Mouse (Mus musculus): ENCODE measurements around the gene Hoxa9. TPM values are rescaled to one million over a fixed set of nuclear protein-coding genes. Genes with fewer than 3 reads are reported as not detected.

Gene Hoxa9
- polyA plus RNA-seq, 1 experiment from 2014 or later, result 0.16 TPM

DNA sequence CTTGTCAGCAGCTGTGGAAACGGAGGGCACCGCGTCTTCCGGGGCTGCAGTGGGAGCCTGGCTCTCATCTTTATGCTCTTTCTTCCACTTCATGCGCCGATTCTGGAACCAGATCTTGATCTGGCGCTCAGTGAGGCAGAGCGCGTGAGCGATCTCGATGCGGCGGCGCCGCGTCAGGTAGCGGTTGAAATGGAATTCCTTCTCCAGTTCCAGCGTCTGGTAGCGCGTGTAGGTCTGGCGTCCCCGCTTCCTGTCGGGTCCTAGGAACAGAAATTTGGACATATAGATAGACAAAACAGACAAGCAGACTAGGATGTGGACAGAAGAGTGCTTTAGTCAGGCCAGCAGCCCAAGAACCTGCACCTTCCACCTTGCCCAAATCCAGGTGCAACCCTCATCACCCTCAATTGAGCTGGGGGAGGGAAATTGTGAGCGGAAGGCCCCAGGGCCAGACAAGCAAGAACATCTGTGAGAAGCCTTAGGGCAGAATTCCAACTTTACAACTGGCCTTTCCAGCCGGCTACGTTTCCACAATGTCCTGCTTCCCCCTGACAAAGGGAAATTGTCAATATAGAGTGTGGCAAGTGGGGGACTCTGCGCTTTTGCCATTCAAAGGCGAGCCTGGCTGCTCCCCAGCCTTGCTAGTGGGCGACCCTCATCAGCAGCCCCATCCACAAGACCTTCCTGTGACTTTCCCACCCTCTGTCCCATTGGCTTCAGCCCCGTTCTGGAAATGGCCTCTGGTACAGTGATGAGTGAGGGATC is 14.9 kb downstream of the Hoxa9 start:
- 5% methylated on average over 30 of the region's 30 CpGs for WGBS
- H3K36me3 ChIP-seq, result no peaks in the 10 kb centered on the region
- no peaks in the 10 kb centered on the region for H3K9me3 ChIP-seq
- peak overlapping the region; percentile 69 for H3K4me2 ChIP-seq
- H3K9ac ChIP-seq, result no peak overlapping the region
- no peak for ATAC-seq (ENCODE audit: borderline replicate concordance, extremely low read depth, low FRiP score, low TSS enrichment)
- no peak overlapping the region for H3K27ac ChIP-seq
- peak overlapping the region; percentile 44 for H3K4me3 ChIP-seq
- H3K27me3 ChIP-seq, result peaks cover 100% of the 10 kb centered on the region
- H3K4me1 ChIP-seq, result peaks cover 26% of the 10 kb centered on the region

DNA sequence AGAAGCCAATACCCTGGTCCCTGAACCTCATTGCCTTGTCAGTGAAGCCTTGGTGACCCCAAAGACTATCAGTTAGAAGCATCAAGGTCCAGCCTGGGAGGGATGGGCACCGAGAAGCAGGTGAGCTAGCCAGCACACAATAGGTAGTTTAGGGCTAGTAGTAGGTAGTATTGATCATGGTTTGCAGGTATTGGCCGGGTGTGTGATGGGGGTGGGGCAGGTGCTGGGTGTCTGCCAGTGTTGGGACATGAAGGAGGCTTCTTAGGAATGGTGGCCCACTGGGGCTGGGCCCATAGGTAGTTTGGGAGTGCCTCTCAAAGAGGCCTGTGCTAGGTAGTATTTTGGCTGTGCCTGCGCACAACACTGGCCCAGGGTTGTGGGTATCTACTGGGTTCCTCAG is 15.8 kb downstream of the Hoxa9 start:
- no peak overlapping the region for H3K9ac ChIP-seq
- no peak overlapping the region for H3K4me3 ChIP-seq
- ATAC-seq (ENCODE audit: borderline replicate concordance, extremely low read depth, low FRiP score, low TSS enrichment), result no peak

DNA sequence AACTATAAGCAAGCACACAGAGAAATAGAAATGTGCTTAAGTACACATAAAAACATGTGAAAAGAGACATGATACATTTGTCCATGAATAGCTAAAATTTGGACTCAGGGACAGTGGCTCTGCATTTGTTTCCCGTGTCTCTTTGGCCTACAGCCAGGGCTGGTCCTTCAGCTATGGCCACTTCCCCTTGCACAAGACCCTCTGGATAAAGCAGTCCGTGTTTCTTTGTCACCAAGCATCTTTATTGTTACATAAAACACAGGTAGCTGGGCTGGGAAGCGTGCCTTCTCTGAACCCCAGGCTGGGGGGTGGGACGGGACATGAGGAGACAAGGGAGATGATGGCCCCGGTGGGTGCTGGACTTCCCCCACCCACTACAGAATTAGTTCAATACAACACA is 16.6 kb downstream of the Hoxa9 start:
- H3K4me1 ChIP-seq, result peaks cover 26% of the 10 kb centered on the region
- no peak overlapping the region for H3K27ac ChIP-seq
- H3K9ac ChIP-seq, result no peak overlapping the region
- no peak for ATAC-seq (ENCODE audit: borderline replicate concordance, extremely low read depth, low FRiP score, low TSS enrichment)
- H3K9me3 ChIP-seq, result no peaks in the 10 kb centered on the region
- 0 out of 2 replicates have a peak overlapping the region, but pooled peaks have one; percentile 61 for H3K4me2 ChIP-seq
- H3K4me3 ChIP-seq, result no peak overlapping the region
- WGBS, result 34% methylated on average over 5 of the region's 5 CpGs
- H3K27me3 ChIP-seq, result peaks cover 98% of the 10 kb centered on the region
- no peaks in the 10 kb centered on the region for H3K36me3 ChIP-seq

More for the DNA sequence above, 15.8 kb downstream of the Hoxa9 start:
- Histone ChIP-seq H3K9me3 (no peaks in the 10 kb centered on the region), H3K27ac (no peak overlapping the region), H3K27me3 (peaks cover 98% of the 10 kb centered on the region), H3K36me3 (no peaks in the 10 kb centered on the region), H3K4me2 (no peak overlapping the region), H3K4me1 (peaks cover 26% of the 10 kb centered on the region)
- WGBS, result 30% methylated on average over 3 of the region's 3 CpGs

DNA sequence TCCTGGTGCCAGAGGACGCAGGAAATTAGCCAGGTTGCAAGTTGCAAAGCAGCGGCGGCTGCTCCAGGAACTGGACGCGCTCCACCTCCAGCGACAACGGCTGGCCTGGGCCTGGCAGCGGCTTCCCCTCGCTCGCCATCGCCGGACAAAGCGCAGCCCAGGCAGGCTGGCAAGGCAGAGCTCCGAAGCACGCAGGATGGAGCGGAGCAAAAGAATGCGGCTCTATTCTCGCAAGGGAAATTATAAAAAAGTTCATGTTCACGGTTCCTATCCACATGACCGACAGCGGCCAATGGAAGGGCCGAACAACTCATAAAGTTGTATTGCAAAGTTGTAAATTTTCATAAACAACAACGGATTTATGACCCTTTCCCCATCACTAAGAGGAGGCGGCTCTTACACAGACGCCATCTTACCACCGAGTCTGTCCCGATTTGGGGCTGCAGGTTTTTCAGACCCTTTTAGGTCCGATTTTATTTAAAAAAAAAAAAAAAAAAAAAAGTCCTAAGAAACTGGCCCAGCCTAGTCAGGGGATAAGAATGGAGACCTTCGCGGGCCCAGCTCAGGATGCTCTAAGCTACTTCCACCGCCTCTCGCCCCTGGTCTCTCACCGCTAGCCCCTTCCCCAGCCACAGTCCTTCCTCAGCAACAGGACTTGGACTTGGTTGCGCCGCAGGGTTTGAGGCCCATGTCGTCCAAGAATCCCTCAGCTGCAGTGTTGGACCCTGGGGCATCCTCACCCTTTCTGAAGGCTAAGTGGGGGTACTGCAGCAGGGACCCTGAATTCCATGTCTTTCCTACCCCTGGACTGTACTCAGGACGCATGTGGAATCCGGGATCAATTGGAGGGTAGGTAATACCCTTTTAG is 17.5 kb downstream of the Hoxa9 start, which contains the start of the genes Hoxa3 and Gm28308:
Hoxa3 (minus strand) TSS at position 218 of the 868 bp plus-strand sequence.
Gm28308 (minus strand) TSS at position 221 of the 868 bp plus-strand sequence.
- H3K27me3 ChIP-seq, result peaks cover 98% of the 10 kb centered on the region
- H3K4me2 ChIP-seq, result peak within 1 kb of the TSS; percentile 61
- peaks cover 26% of the 10 kb centered on the region for H3K4me1 ChIP-seq
- no peaks in the 10 kb centered on the region for H3K9me3 ChIP-seq
- H3K9ac ChIP-seq, result peak within 1 kb of the TSS; percentile 35
- H3K4me3 ChIP-seq, result peak within 1 kb of the TSS; percentile 42
- 10% methylated on average over 38 of the region's 38 CpGs for WGBS
- no peak for ATAC-seq (ENCODE audit: borderline replicate concordance, extremely low read depth, low FRiP score, low TSS enrichment)
- H3K36me3 ChIP-seq, result no peaks in the 10 kb centered on the region
- H3K27ac ChIP-seq, result peak within 1 kb of the TSS; percentile 57

DNA sequence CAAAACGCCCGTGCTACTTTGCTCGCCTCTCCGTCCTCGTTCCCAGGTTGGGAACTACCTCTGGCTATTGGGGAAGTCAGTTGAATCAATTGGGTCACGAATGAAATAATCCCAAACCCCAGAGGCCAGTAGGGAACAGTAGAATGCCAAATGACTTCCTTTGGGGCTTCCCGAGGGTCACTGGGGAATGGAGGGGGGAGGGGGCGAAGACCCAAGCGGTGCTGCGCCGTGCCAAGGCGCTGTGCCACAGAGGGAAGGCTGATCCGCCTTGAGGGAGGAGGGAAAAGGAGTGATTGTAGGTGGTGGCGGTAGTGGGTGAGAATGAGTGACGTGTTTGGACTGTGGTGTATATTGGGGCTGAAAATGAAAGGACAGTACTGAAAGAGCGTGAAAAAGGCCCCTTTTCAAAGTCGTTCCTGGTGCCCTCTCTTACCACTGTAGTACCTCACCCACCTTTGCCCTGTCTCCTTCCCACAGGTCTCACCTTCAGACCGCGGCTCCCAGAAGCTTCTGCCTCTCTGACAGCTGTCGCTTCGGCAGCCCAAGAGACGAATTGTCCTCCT is 18.3 kb downstream of the Hoxa9 start:
- Histone ChIP-seq H3K4me1 (peaks cover 24% of the 10 kb centered on the region), H3K27me3 (peaks cover 98% of the 10 kb centered on the region), H3K36me3 (no peaks in the 10 kb centered on the region), H3K9me3 (no peaks in the 10 kb centered on the region), H3K27ac (peak overlapping the region; percentile 57), H3K4me3 (peak overlapping the region; percentile 42), H3K9ac (peak overlapping the region; percentile 30), H3K4me2 (peak overlapping the region; percentile 61)
- ATAC-seq (ENCODE audit: borderline replicate concordance, extremely low read depth, low FRiP score, low TSS enrichment), result no peak
- 8% methylated on average over 22 of the region's 22 CpGs for WGBS

DNA sequence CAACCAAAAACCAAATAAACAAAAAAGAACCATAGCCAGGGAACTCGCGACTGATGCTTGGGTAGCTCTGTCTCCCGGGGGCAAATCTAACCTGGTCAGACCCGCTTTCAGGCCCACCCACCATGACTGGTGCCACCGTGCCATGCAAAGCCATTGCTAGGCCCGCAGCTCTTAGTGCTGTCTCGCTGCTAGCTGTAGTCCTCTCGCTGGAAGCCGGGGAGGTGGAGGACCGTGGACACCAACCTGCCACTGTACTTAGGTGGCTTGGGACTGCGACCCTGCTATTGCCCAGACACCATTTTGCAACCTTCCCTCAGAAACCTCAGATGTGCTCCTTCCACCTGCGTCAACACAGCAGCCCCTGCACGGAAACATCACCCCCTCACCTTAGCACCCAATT is 18.9 kb downstream of the Hoxa9 start:
- Histone ChIP-seq H3K9ac (peak overlapping the region; percentile 35), H3K4me2 (peak overlapping the region; percentile 61), H3K9me3 (no peaks in the 10 kb centered on the region), H3K4me1 (peaks cover 17% of the 10 kb centered on the region), H3K27me3 (peaks cover 98% of the 10 kb centered on the region), H3K27ac (peak overlapping the region; percentile 20; the same call in 1 of the 2 replicates), H3K36me3 (no peaks in the 10 kb centered on the region), H3K4me3 (peak overlapping the region; percentile 42)
- WGBS, result 6% methylated on average over 13 of the region's 13 CpGs
- ATAC-seq (ENCODE audit: borderline replicate concordance, extremely low read depth, low FRiP score, low TSS enrichment), result no peak

DNA sequence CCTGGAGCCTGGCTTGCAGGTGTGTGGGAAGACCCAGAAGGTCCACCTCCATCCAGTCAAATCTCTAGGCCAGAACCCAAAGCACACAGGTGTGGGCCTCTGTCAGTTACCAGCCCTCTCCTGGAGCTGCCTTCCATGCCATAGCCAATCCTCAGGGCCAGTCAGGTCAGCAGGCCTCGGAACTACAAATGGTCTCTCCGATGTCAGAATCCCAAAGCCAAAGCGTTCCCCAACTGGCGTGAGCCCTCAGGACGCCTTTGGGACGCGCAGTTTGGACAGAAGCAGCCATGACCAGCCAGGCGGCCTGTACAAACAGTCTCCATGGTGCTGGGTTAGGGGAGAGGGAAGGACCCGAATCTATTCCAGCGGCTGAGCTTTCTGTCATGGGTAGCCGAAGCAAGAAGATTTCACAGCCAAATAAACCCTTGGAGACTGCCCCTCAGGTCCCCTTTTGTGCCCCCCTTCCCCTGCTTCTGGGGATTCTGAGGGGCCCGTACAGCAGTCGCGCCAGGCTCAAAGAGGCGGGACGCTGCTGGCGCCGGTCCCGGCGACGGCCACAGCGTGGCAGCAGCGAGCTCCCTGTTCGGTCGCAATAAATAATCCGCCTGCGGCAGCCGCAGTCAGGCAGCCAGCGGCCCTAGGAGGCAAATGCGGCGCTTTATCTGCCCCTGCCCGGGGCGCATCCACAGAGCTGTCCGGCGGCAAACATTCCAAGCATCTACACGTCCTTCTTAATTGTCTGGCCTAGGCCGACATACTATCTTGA is 19.5 kb downstream of the Hoxa9 start:
- no peaks in the 10 kb centered on the region for H3K9me3 ChIP-seq
- peak overlapping the region; percentile 35 for H3K9ac ChIP-seq
- ATAC-seq (ENCODE audit: borderline replicate concordance, extremely low read depth, low FRiP score, low TSS enrichment), result peak; percentile 44
- peaks cover 96% of the 10 kb centered on the region for H3K27me3 ChIP-seq
- peak overlapping the region; percentile 61 for H3K4me2 ChIP-seq
- H3K4me3 ChIP-seq, result peak overlapping the region; percentile 42
- WGBS, result 3% methylated on average over 37 of the region's 37 CpGs
- H3K4me1 ChIP-seq, result peaks cover 13% of the 10 kb centered on the region; the same call in 1 of the 2 replicates
- no peaks in the 10 kb centered on the region for H3K36me3 ChIP-seq
- peak overlapping the region; percentile 43; the same call in 1 of the 2 replicates for H3K27ac ChIP-seq

DNA sequence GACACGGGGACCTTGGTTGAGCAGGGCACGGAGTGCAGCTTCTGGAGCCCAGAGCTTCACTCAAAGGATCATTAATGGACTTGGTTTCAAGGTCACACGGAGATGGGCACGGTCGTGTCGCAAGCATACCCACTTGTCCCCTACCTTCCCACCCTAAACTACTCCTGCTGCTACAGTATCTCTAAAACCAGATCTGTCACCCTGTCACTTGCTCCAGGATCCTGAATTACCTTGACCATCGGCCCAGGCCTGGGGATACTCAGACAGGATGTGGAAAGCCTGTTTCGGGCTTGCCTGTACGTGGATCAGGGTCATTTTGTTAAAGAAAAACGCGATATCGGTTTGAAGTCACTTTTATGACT is 21.2 kb downstream of the Hoxa9 start:
- 41% methylated on average over 12 of the region's 12 CpGs for WGBS
- H3K27ac ChIP-seq, result peak overlapping the region; percentile 77
- no peaks in the 10 kb centered on the region for H3K36me3 ChIP-seq
- peaks cover 96% of the 10 kb centered on the region for H3K27me3 ChIP-seq
- peak overlapping the region; percentile 66 for H3K4me2 ChIP-seq
- H3K9me3 ChIP-seq, result no peaks in the 10 kb centered on the region
- H3K4me1 ChIP-seq, result peaks cover 5% of the 10 kb centered on the region; the same call in 1 of the 2 replicates
- no peak for ATAC-seq (ENCODE audit: borderline replicate concordance, extremely low read depth, low FRiP score, low TSS enrichment)
- peak overlapping the region; percentile 32; the same call in 1 of the 2 replicates for H3K9ac ChIP-seq
- H3K4me3 ChIP-seq, result peak overlapping the region; percentile 42

DNA sequence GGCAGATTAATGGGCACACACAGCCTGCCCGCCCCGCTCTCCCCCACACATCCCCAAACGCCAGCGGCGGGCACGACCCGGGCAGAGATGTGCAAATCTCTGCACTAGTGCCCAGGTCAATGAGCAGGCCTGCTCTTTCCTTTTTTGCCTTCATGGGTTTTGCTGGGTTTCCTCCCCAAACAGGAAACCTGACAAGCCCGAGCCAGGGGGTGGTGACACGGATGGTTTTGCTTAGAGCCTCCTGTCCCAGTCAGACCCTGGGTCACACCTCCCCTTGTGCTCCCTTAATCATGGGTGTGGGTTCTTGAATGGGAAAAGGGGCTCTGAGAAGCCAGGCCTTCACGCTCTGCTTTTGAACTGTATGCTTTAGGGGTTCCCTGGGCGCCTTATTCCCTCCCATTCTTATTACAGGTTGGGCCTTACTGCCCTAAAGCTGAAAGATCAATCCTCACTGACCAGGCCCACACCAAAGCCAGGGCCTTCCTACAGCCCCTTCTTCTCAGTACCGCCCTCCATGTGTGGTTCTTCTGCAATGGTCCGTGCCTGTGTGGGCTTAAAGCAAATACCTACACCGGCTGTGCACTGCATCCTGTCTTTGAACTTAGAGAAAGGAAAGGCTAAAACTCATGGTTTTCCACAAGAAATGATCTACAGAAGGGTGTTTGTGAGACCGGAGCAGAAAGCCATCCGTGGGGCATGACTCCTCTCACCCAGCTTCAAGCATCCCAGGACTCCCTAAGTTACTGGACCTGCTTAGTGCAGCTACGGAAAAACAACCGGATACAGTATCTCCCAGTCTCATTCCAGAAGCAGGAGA is 21.8 kb downstream of the Hoxa9 start:
- peak overlapping the region; percentile 66 for H3K4me2 ChIP-seq
- WGBS, result 21% methylated on average over 18 of the region's 18 CpGs
- H3K36me3 ChIP-seq, result no peaks in the 10 kb centered on the region
- H3K4me1 ChIP-seq, result peaks cover 5% of the 10 kb centered on the region; the same call in 1 of the 2 replicates
- peaks cover 96% of the 10 kb centered on the region for H3K27me3 ChIP-seq
- peak overlapping the region; percentile 42 for H3K4me3 ChIP-seq
- H3K27ac ChIP-seq, result peak overlapping the region; percentile 77
- peak overlapping the region; percentile 43 for H3K9ac ChIP-seq
- no peaks in the 10 kb centered on the region for H3K9me3 ChIP-seq
- no peak for ATAC-seq (ENCODE audit: borderline replicate concordance, extremely low read depth, low FRiP score, low TSS enrichment)

DNA sequence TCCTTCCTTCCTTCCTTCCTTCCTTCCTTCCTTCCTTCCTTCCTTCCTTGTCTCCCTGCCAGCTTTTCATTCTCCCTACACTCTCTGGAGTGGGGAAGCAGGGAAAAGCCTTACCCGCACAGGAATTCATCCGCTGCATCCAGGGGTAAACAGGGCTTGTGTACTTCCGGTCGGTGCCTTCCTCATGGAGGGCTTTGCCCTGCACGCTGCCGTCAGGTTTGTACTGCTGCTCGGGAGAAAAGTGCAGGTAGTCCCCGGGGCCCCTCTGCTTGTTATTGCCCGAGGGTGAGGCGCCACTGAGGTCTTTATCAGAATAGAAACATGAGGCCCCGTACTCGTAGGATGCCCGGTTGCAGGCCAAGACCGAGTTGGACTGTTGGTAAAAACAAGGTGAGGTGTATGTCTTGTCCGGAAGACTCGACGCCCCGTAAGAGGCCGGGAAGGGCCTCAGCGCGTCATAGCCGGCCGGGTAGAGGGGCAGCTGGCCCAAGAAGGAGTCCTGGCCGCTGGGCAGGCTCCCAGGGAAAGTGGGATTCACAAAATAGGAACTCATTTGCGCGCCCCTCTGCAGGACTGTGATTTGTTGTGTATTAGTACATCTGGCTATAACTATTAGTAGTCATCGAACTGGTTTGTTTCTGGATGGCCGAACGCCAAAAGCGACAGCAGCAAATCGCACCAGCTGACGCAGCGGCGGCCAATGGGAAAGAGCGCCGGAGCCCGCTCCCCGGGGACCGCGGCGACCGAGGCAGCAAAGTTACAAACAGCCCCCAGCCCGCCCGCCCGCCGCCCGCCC is 22.6 kb downstream of the Hoxa9 start, which contains the start of gene Hoxa6:
Hoxa6 (minus strand) TSS at position 651 of the 796 bp plus-strand sequence.
- Histone ChIP-seq H3K9ac (peak within 1 kb of the TSS; percentile 43), H3K36me3 (no peaks in the 10 kb centered on the region), H3K4me1 (peaks cover 5% of the 10 kb centered on the region; the same call in 1 of the 2 replicates), H3K4me2 (peak within 1 kb of the TSS; percentile 66), H3K9me3 (no peaks in the 10 kb centered on the region), H3K27me3 (peaks cover 96% of the 10 kb centered on the region), H3K4me3 (peak within 1 kb of the TSS; percentile 42), H3K27ac (peak within 1 kb of the TSS; percentile 77)
- no peak for ATAC-seq (ENCODE audit: borderline replicate concordance, extremely low read depth, low FRiP score, low TSS enrichment)
- WGBS, result 3% methylated on average over 47 of the region's 47 CpGs

All from lung, embryonic 15.5 days (tissue).